Mouse (Mus musculus) heart, embryonic 14.5 days (tissue): ENCODE results near the gene Aoah. TPM values are rescaled to one million over a fixed set of nuclear protein-coding genes. Genes with fewer than 3 reads are reported as not detected.

ENCODE experiments used
- ATAC-seq: fragments of 200-750 bp; cut with Nextera tagmentation; 2 replicates; pipeline ENCODE4 v1.8.0; 2017; ENCODE audit warnings: low read depth, moderate TSS enrichment; ENCODE audit not compliant: insufficient number of reproducible peaks, insufficient read depth, low FRiP score
- H3K27ac ChIP-seq, 2 experiments: fragments of 200-500 bp in 1 of 2; fragments of 300-500 bp in 1 of 2; sonication (generic) in 1 of 2; replicated peaks in 1 of 2; 2 replicates each; pipeline ENCODE4 v1.5.1; 2012 to 2014; ENCODE audit warnings: low read depth in 2 of 2, low read length in 2 of 2, control low read depth in 1 of 2, mild to moderate bottlenecking in 1 of 2, mixed read lengths in 1 of 2; ENCODE audit not compliant: control insufficient read depth in 1 of 2, insufficient read depth in 1 of 2
- H3K27me3 ChIP-seq: fragments of 300-500 bp; sonication (generic); 2 replicates; pipeline ENCODE4 v1.6.1; 2014; ENCODE audit warnings: mild to moderate bottlenecking, low read length, control low read depth; ENCODE audit not compliant: control insufficient read depth, insufficient read depth
- H3K36me3 ChIP-seq: fragments of 300-500 bp; sonication (generic); 2 replicates; pipeline ENCODE4 v1.6.1; 2014; ENCODE audit warnings: mild to moderate bottlenecking, control low read depth, low read length, mixed read lengths; ENCODE audit not compliant: control insufficient read depth, insufficient read depth
- H3K4me1 ChIP-seq, 2 experiments: fragments of 200-500 bp in 1 of 2; fragments of 300-500 bp in 1 of 2; sonication (generic) in 1 of 2; 2 replicates each; pipeline ENCODE4 v1.6.1; 2012 to 2014; ENCODE audit warnings: low read length in 2 of 2, control low read depth in 1 of 2, mixed read lengths in 1 of 2; ENCODE audit not compliant: control insufficient read depth in 2 of 2, insufficient read depth in 2 of 2
- H3K4me2 ChIP-seq: fragments of 300-500 bp; sonication (generic); 2 replicates; pipeline ENCODE4 v1.6.1; 2014; ENCODE audit warnings: mild to moderate bottlenecking, low read length
- H3K4me3 ChIP-seq, 2 experiments: fragments of 200-500 bp in 1 of 2; fragments of 300-500 bp in 1 of 2; sonication (generic) in 1 of 2; 2 replicates each; pipeline ENCODE4 v1.5.1; 2012 to 2014; ENCODE audit warnings: low read length in 2 of 2, mild to moderate bottlenecking in 2 of 2, control low read depth in 1 of 2, low read depth in 1 of 2, moderate library complexity in 1 of 2; ENCODE audit not compliant: control insufficient read depth in 1 of 2, insufficient read depth in 1 of 2
- H3K9ac ChIP-seq: fragments of 300-500 bp; sonication (generic); 2 replicates; pipeline ENCODE4 v1.6.1; 2014; ENCODE audit warnings: mild to moderate bottlenecking, low read length
- H3K9me3 ChIP-seq: fragments of 300-500 bp; sonication (generic); 2 replicates; pipeline ENCODE4 v1.6.1; 2016; ENCODE audit warnings: low read length, control low read depth; ENCODE audit not compliant: control insufficient read depth
- WGBS: fragments of 180-500 bp; shearing (Covaris S2); extraction: QIAGEN DNeasy Blood & Tissue Kit; methylation state at CpG from one replicate; pipeline ENCODE4 v1.1.7; 2014; 5-methylcytosine and 5-hydroxymethylcytosine counted together
- polyA plus RNA-seq: library from polyadenylated mRNA; unstranded; fragments of >200 nt; fragmentation: Nextera tagmentation; extraction: Ambion mirVana; gene quantifications from 2 replicates; pipeline ENCODE4 v1.2.1, GENCODE M21; 2014

Aoah gene
- polyA plus RNA-seq, 1 experiment from 2014 or later, result 0.72 TPM

DNA sequence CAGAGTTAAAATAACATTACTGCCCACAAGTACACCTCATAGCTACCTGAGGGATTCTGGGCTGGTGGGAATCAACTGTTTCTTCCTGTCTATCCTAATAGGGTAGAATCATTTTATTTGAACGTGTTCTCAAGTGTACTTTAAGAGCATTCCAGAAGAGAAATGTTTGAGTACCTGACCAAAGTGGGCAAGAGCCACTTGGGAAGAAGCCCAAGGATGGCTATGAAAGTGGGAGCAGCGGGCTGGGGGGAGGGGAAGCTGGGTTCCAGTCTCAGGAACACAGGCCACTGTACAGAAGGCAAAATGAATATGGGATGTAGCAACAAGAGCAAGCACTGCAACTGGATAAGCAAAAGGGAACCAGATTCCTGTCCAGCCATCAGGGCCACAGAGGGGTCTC is 111.3 kb downstream of the Aoah start:
- Histone ChIP-seq H3K4me3 (no peak overlapping the region), H3K4me1 (peaks cover 6 to 11% of the 10 kb centered on the region in 2 experiments), H3K9me3 (no peaks in the 10 kb centered on the region), H3K4me2 (no peak overlapping the region), H3K27ac (no peak overlapping the region), H3K9ac (no peak overlapping the region), H3K36me3 (no peaks in the 10 kb centered on the region), H3K27me3 (no peaks in the 10 kb centered on the region)
- WGBS, result 68% methylated on average over 2 of the region's 2 CpGs
- no peak for ATAC-seq

DNA sequence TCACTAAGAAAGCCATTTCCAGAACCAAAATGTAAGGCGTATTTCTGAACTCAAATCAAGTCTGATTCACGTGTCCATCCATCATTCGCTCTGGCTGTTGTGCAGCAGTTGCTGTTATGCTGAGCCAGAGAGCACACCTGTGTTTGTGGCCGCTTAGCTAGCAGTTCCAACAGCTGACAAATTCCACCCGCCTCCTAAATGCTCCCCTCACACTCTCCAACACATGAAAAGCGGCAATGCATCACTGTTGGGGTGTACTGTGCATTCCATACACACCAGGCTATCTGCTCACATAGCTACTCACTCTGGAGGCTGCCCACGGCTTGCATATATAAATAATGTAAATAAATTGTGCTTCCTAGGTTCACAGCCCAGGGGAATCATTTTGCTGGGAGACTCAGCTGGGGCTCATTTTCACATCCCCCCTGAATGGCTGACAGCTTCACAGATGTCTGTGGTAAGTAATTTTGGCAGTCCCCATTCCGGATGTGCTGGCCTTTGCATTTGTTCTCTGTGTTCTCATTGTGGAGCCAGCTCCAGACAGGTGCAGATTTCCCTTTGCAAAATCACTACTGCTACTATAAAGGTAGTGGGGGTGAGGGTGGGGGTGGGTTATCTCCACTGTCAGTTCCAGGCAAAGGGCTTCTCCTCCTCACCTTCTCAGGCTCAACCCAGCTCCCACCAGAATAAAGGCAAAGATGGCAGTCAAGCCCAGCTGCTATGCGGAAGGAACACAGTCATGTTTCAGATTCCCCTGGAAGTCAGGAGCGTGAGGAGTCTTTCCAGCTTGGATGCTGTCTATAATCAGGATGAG is 123.0 kb downstream of the Aoah start:
- Histone ChIP-seq H3K4me1 (no peaks in the 10 kb centered on the region), H3K4me2 (no peak overlapping the region), H3K9ac (no peak overlapping the region), H3K36me3 (no peaks in the 10 kb centered on the region), H3K9me3 (no peaks in the 10 kb centered on the region), H3K27ac (no peak overlapping the region), H3K4me3 (no peak overlapping the region), H3K27me3 (no peaks in the 10 kb centered on the region)
- ATAC-seq, result no peak
- 69% methylated on average over 10 of the region's 10 CpGs for WGBS

- Histone ChIP-seq H3K4me2 (no peak overlapping the region), H3K9me3 (no peaks in the 10 kb centered on the region), H3K27me3 (no peaks in the 10 kb centered on the region), H3K4me1 (no peaks in the 10 kb centered on the region), H3K36me3 (no peaks in the 10 kb centered on the region), H3K27ac (no peak overlapping the region), H3K9ac (no peak overlapping the region), H3K4me3 (no peak overlapping the region)
- WGBS, result 88% methylated on average over 3 of the region's 3 CpGs
- ATAC-seq, result no peak
Observed at GRCm38 (mm10) chr13:20920401-20920800, 126.5 kb downstream of the Aoah start.

DNA sequence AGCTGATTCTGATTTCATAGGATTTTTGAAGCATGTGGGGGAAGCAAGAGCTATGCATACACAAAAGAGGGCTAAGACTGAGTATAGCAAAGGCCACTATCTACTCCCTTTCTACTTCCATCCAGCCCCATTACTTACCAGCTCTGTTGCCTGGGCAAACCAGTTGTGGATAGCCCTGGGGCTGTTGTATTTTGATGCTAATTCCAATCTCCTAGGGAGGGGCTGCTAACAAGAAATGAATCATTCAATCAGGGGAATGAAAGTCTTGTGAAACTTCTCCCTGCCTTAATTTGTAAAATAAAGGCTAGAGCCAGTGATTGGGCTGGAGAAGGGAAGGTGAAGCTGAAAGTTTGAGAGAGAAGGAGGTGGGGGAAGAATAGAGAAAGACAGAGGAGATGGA is 142.1 kb downstream of the Aoah start:
- Histone ChIP-seq H3K4me1 (no peaks in the 10 kb centered on the region), H3K4me3 (no peak overlapping the region), H3K9me3 (no peaks in the 10 kb centered on the region), H3K36me3 (no peaks in the 10 kb centered on the region), H3K9ac (no peak overlapping the region), H3K27ac (no peak overlapping the region), H3K27me3 (no peaks in the 10 kb centered on the region), H3K4me2 (no peak overlapping the region)
- no peak for ATAC-seq

GRCm38 (mm10) chr13:20937452-20937851 is 143.5 kb downstream of the Aoah start:
- no peak overlapping the region for H3K27ac ChIP-seq
- H3K9ac ChIP-seq, result no peak overlapping the region
- 17% methylated on average over 5 of the region's 5 CpGs for WGBS
- H3K4me1 ChIP-seq, result no peaks in the 10 kb centered on the region
- no peak overlapping the region for H3K4me2 ChIP-seq
- H3K9me3 ChIP-seq, result no peaks in the 10 kb centered on the region
- no peaks in the 10 kb centered on the region for H3K27me3 ChIP-seq
- ATAC-seq, result no peak
- no peak overlapping the region for H3K4me3 ChIP-seq
- H3K36me3 ChIP-seq, result no peaks in the 10 kb centered on the region

DNA sequence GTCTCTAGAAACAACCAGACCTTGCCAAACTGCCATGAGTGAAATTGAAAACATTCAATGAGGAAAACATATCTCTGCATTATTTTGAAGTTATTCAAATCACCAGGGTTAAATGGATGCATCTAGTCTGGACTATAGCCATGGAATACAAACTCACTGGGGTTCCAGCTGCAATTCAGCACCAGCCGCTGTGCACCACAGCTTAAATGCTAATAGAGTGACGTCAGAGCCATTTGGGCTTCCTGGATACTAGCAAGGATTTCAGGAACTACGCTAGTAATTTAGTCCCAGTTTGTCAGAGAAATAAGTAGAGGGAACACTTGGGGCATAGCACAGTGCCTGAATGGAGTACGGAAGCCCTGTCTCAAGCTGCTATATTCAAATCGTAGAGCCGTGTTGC is 145.2 kb downstream of the Aoah start:
- Histone ChIP-seq H3K4me3 (no peak overlapping the region), H3K4me1 (no peaks in the 10 kb centered on the region), H3K9me3 (no peaks in the 10 kb centered on the region), H3K27ac (no peak overlapping the region), H3K36me3 (no peaks in the 10 kb centered on the region), H3K9ac (no peak overlapping the region), H3K4me2 (no peak overlapping the region), H3K27me3 (no peaks in the 10 kb centered on the region)
- ATAC-seq, result no peak
- WGBS, result 73% methylated on average over 6 of the region's 6 CpGs

DNA sequence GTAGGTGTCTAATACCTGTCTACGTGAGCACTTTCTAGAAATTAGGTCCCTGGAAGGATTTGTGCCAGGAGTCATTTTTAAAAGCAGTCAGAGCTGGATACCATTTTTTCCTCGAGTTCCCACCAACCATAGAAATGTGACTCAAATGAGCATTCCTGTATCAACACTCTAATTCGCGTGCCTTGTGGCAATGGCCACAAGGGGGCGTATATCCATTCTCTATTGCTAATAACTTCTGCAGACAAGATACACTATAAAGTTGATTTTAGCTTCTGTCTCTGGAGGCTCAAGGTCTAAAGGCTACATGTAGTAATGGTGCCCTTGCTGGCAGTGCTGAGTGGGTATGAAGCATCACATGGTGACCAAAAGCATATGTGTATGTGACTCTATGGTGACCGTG is 146.5 kb downstream of the Aoah start:
- Histone ChIP-seq H3K36me3 (no peaks in the 10 kb centered on the region), H3K4me3 (no peak overlapping the region), H3K27ac (no peak overlapping the region), H3K4me2 (no peak overlapping the region), H3K4me1 (no peaks in the 10 kb centered on the region), H3K27me3 (no peaks in the 10 kb centered on the region), H3K9me3 (no peaks in the 10 kb centered on the region), H3K9ac (no peak overlapping the region)
- WGBS, result 50% methylated on average over 6 of the region's 6 CpGs
- ATAC-seq, result no peak

- no peaks in the 10 kb centered on the region for H3K27me3 ChIP-seq
- 89% methylated on average over 4 of the region's 4 CpGs for WGBS
- no peak overlapping the region for H3K9ac ChIP-seq
- ATAC-seq, result no peak
- no peak overlapping the region for H3K4me2 ChIP-seq
- no peak overlapping the region for H3K27ac ChIP-seq
- H3K4me3 ChIP-seq, result no peak overlapping the region
- no peaks in the 10 kb centered on the region for H3K4me1 ChIP-seq
- H3K9me3 ChIP-seq, result no peaks in the 10 kb centered on the region
- no peaks in the 10 kb centered on the region for H3K36me3 ChIP-seq
Observed at GRCm38 (mm10) chr13:20941707-20942106, 147.8 kb downstream of the Aoah start.
